Mouse (Mus musculus): ENCODE data around the gene Gm10644. TPM values are rescaled to one million over a fixed set of nuclear protein-coding genes. Genes with fewer than 3 reads are reported as not detected.

The Gm10644 gene
- polyA plus RNA-seq, 1 experiment from 2014 or later: 0.13 TPM

GRCm38 (mm10) chr8:83888409-83888808 is 66.6 kb downstream of the Gm10644 start:
- no peak overlapping the region for H3K9ac ChIP-seq (ENCODE audit: low read length)
- 53% methylated on average over 2 of the region's 2 CpGs for WGBS
- H3K4me3 ChIP-seq (ENCODE audit: low read depth, low read length): no peak overlapping the region
- H3K4me2 ChIP-seq (replicated peaks; ENCODE audit: low read depth): no peak overlapping the region
- H3K4me1 ChIP-seq (replicated peaks; ENCODE audit: control insufficient read depth, insufficient read depth): no peaks in the 10 kb centered on the region
- no peak overlapping the region for H3K27ac ChIP-seq (replicated peaks)
- H3K9me3 ChIP-seq (ENCODE audit: control insufficient read depth, low read length): no peaks in the 10 kb centered on the region
- TF ChIP-seq CTCF (IDR thresholded peaks at IDR 0.05; ENCODE audit: low read depth): no peak
- no peak for TF ChIP-seq EP300 (optimal IDR thresholded peaks at IDR 0.05)
- H3K27me3 ChIP-seq (ENCODE audit: control insufficient read depth, insufficient read depth, low read length): no peaks in the 10 kb centered on the region
- no peaks in the 10 kb centered on the region for H3K36me3 ChIP-seq (ENCODE audit: control insufficient read depth, insufficient read depth, low read length)
- DNase-seq (ENCODE audit: low spot score) (no peak), ATAC-seq (ENCODE audit: low FRiP score, low TSS enrichment) (no peak)

Small RNA genes lying within 50 kb of the gene (microRNA-seq; reads per million reads assigned to microRNA genes)
- gene Gm44330 (not detected), gene Gm44450 (not detected)

Other genes with a start within 250 kb of the Gm10644 start
- gene Ddx39, start 240.0 kb downstream of the Gm10644 start, polyA plus RNA-seq (2015; fragmentation: Nextera tagmentation; extraction: Ambion mirVana): 83.8 and 86.6 TPM in 2 replicates
- gene Adgre5, start 213.9 kb downstream of the Gm10644 start, polyA plus RNA-seq (2015; fragmentation: Nextera tagmentation; extraction: Ambion mirVana): 16.9 and 17.1 TPM in 2 replicates
- 6.5 and 7.5 TPM in 2 replicates for gene Adgrl1, start 55.1 kb downstream of the Gm10644 start, polyA plus RNA-seq (2015; fragmentation: Nextera tagmentation; extraction: Ambion mirVana)
- 14.1 and 16.6 TPM in 2 replicates for gene Asf1b, start 302 bp upstream of the Gm10644 start, polyA plus RNA-seq (2015; fragmentation: Nextera tagmentation; extraction: Ambion mirVana)
- gene Prkaca, start 17.8 kb upstream of the Gm10644 start, polyA plus RNA-seq (2015; fragmentation: Nextera tagmentation; extraction: Ambion mirVana): 62.4 and 63.1 TPM in 2 replicates
- 4.2 and 4.5 TPM in 2 replicates for gene Samd1, start 42.5 kb upstream of the Gm10644 start, polyA plus RNA-seq (2015; fragmentation: Nextera tagmentation; extraction: Ambion mirVana)
- gene 1700067K01Rik, start 46.3 kb upstream of the Gm10644 start, polyA plus RNA-seq (2015; fragmentation: Nextera tagmentation; extraction: Ambion mirVana): 0.36 and 0.38 TPM in 2 replicates
- 5.8 and 6.1 TPM in 2 replicates for gene 2210011C24Rik, start 57.0 kb upstream of the Gm10644 start, polyA plus RNA-seq (2015; fragmentation: Nextera tagmentation; extraction: Ambion mirVana)
- 0.96 and 1.3 TPM in 2 replicates for gene Palm3, start 66.3 kb upstream of the Gm10644 start, polyA plus RNA-seq (2015; fragmentation: Nextera tagmentation; extraction: Ambion mirVana)
- 0.40 and 0.44 TPM in 2 replicates for gene Il27ra, start 87.4 kb upstream of the Gm10644 start, polyA plus RNA-seq (2015; fragmentation: Nextera tagmentation; extraction: Ambion mirVana)
- gene Rln3, start 89.8 kb upstream of the Gm10644 start, polyA plus RNA-seq (2015; fragmentation: Nextera tagmentation; extraction: Ambion mirVana): 0.17 TPM in 1 of 2 replicates, not detected in the other
- 0.96 and 1.2 TPM in 2 replicates for gene Gm10643, start 109.9 kb upstream of the Gm10644 start, polyA plus RNA-seq (2015; fragmentation: Nextera tagmentation; extraction: Ambion mirVana)
- gene Rfx1, start 111.6 kb upstream of the Gm10644 start, polyA plus RNA-seq (2015; fragmentation: Nextera tagmentation; extraction: Ambion mirVana): 2.7 and 3.0 TPM in 2 replicates
- gene Dcaf15, start 149.6 kb upstream of the Gm10644 start, polyA plus RNA-seq (2015; fragmentation: Nextera tagmentation; extraction: Ambion mirVana): 4.1 and 4.4 TPM in 2 replicates
- 0.11 and 0.21 TPM in 2 replicates for gene Podnl1, start 170.8 kb upstream of the Gm10644 start, polyA plus RNA-seq (2015; fragmentation: Nextera tagmentation; extraction: Ambion mirVana)
- 15.8 and 17.5 TPM in 2 replicates for gene Cc2d1a, start 192.7 kb upstream of the Gm10644 start, polyA plus RNA-seq (2015; fragmentation: Nextera tagmentation; extraction: Ambion mirVana)
- gene 4930432K21Rik, start 192.8 kb upstream of the Gm10644 start, polyA plus RNA-seq (2015; fragmentation: Nextera tagmentation; extraction: Ambion mirVana): 0.28 and 0.40 TPM in 2 replicates
- 2.0 and 4.4 TPM in 2 replicates for gene Nanos3, start 230.0 kb upstream of the Gm10644 start, polyA plus RNA-seq (2015; fragmentation: Nextera tagmentation; extraction: Ambion mirVana)

Measured in stomach, postnatal 0 days (tissue).